Mouse (Mus musculus) forebrain, embryonic 16.5 days (tissue): ENCODE results near the gene Wdr35. TPM values are rescaled to one million over a fixed set of nuclear protein-coding genes. Genes with fewer than 3 reads are reported as not detected.

Experiments used
- ATAC-seq: fragments of 200-750 bp; cut with Nextera tagmentation; 2 replicates; pipeline ENCODE4 v1.8.0; 2017; ENCODE audit warnings: mild to moderate bottlenecking, moderate library complexity
- H3K27ac ChIP-seq: fragments of 300-500 bp; sonication (generic); 2 replicates; pipeline ENCODE4 v1.5.1; 2014; ENCODE audit warnings: low read length, control low read depth
- H3K27me3 ChIP-seq: fragments of 300-500 bp; sonication (generic); replicated peaks from 2 replicates; pipeline ENCODE4 v1.6.1; 2014; ENCODE audit warnings: low read length; ENCODE audit not compliant: control insufficient read depth, insufficient read depth
- H3K36me3 ChIP-seq: fragments of 300-500 bp; sonication (generic); 2 replicates; pipeline ENCODE4 v1.6.1; 2014; ENCODE audit not compliant: control insufficient read depth, insufficient read depth
- H3K4me1 ChIP-seq: fragments of 300-500 bp; sonication (generic); replicated peaks from 2 replicates; pipeline ENCODE4 v1.6.1; 2014; ENCODE audit warnings: low read length; ENCODE audit not compliant: control insufficient read depth, insufficient read depth
- H3K4me2 ChIP-seq: fragments of 300-500 bp; sonication (generic); 2 replicates; pipeline ENCODE4 v1.6.1; 2014; ENCODE audit warnings: mild to moderate bottlenecking, low read length, control low read depth
- H3K4me3 ChIP-seq: fragments of 300-500 bp; sonication (generic); replicated peaks from 2 replicates; pipeline ENCODE4 v1.5.1; 2014; ENCODE audit warnings: mild to moderate bottlenecking, low read length, control low read depth
- H3K9ac ChIP-seq: fragments of 300-500 bp; sonication (generic); replicated peaks from 2 replicates; pipeline ENCODE4 v1.6.1; 2014; ENCODE audit warnings: low read depth, low read length, control low read depth
- H3K9me3 ChIP-seq: fragments of 300-500 bp; sonication (generic); 2 replicates; pipeline ENCODE4 v1.6.1; 2016; ENCODE audit warnings: low read length; ENCODE audit not compliant: control insufficient read depth
- WGBS: fragments of 180-500 bp; shearing (Covaris S2); extraction: QIAGEN DNeasy Blood & Tissue Kit; methylation state at CpG from one replicate; pipeline ENCODE4 v1.1.7; 2014; 5-methylcytosine and 5-hydroxymethylcytosine counted together
- polyA plus RNA-seq: library from polyadenylated mRNA; unstranded; fragments of >200 nt; fragmentation: Nextera tagmentation; extraction: Ambion mirVana; gene quantifications from 2 replicates; pipeline ENCODE4 v1.2.1, GENCODE M21; 2015

Gene Wdr35
- polyA plus RNA-seq, 1 experiment from 2014 or later: 25.5 TPM

DNA sequence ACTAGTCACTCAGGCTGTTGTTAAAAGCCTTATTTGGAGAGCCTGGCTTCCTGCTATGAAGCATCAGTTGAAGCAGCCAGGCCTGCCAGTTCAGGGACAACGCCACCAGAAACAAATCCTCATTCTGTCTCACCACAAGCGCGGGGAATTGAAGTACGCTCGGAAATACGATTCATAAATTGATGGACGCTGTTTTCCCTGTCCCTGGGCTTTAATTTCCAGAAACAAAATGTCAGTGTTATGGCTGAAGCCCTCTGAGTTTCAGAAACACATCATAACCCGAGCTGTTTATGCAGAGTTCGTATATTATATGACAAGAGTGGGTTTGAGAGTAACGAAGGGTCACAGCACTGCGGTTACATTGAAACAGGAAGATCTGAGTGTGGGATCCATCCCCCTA is 81.6 kb downstream of the Wdr35 start:
- H3K27ac ChIP-seq: no peak overlapping the region
- no peak overlapping the region for H3K9ac ChIP-seq
- no peaks in the 10 kb centered on the region for H3K27me3 ChIP-seq
- no peak for ATAC-seq
- WGBS: 79% methylated on average over 11 of the region's 11 CpGs
- H3K36me3 ChIP-seq: no peaks in the 10 kb centered on the region
- H3K4me3 ChIP-seq: no peak overlapping the region
- no peaks in the 10 kb centered on the region for H3K9me3 ChIP-seq
- no peak overlapping the region for H3K4me2 ChIP-seq
- no peaks in the 10 kb centered on the region for H3K4me1 ChIP-seq

DNA sequence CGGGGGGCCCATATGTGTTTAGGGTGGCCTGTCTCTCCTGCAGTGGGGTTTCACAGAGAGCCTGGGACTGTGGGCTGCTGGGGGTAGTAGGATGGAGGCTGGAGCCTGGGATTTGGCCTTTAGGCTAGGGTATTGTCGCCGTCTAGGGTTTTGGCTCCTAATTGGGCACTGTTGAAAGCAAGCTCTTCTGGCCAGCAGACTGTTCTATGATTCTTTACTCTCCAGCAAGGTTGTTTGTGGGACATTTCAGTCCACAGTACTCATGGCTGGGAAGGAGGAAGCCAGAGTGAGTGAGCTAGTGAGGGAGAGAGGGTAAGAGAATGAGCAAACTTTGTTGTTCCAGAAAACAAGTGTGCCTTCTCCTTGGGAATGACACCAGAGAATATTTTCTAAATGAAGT is 85.8 kb downstream of the Wdr35 start:
- Histone ChIP-seq H3K36me3 (no peaks in the 10 kb centered on the region), H3K9ac (no peak overlapping the region), H3K4me3 (no peak overlapping the region), H3K9me3 (no peaks in the 10 kb centered on the region), H3K4me2 (no peak overlapping the region), H3K27me3 (no peaks in the 10 kb centered on the region), H3K27ac (no peak overlapping the region), H3K4me1 (no peaks in the 10 kb centered on the region)
- no peak for ATAC-seq
- 78% methylated on average over 3 of the region's 3 CpGs for WGBS

- Histone ChIP-seq H3K4me3 (no peak overlapping the region), H3K4me1 (no peaks in the 10 kb centered on the region), H3K27me3 (no peaks in the 10 kb centered on the region), H3K36me3 (no peaks in the 10 kb centered on the region), H3K9ac (no peak overlapping the region), H3K9me3 (no peaks in the 10 kb centered on the region), H3K27ac (no peak overlapping the region), H3K4me2 (no peak overlapping the region)
- no peak for ATAC-seq
- 95% methylated on average over 9 of the region's 9 CpGs for WGBS
Measured at GRCm38 (mm10) chr12:9059965-9060364, 86.3 kb downstream of the Wdr35 start.

- Histone ChIP-seq H3K4me1 (no peaks in the 10 kb centered on the region), H3K9ac (no peak overlapping the region), H3K9me3 (no peaks in the 10 kb centered on the region), H3K27ac (no peak overlapping the region), H3K27me3 (no peaks in the 10 kb centered on the region), H3K4me3 (no peak overlapping the region), H3K4me2 (no peak overlapping the region), H3K36me3 (no peaks in the 10 kb centered on the region)
- no peak for ATAC-seq
- WGBS: 44% methylated on average over 6 of the region's 6 CpGs
Measured at GRCm38 (mm10) chr12:9063611-9064010, 89.9 kb downstream of the Wdr35 start.

DNA sequence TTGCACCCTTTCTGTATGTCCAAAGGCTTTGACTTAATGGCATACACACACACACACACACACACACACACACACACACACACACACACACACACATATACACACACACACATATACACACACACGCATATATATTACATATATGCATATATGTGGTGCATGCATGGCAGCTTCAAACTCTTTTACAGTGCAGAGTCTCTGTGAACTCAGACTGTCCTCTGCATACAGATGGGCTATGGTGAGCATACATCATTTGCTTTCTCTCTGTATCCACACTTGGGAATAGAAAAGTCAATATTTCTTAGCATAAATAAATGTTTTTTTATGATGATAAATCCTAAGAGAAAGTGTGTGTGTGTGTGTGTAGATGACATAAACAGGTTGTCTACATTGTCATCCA is 97.4 kb downstream of the Wdr35 start:
- no peak overlapping the region for H3K9ac ChIP-seq
- H3K4me3 ChIP-seq: no peak overlapping the region
- WGBS: 77% methylated on average over 1 of the region's 1 CpGs
- ATAC-seq: no peak
- H3K9me3 ChIP-seq: no peaks in the 10 kb centered on the region
- no peaks in the 10 kb centered on the region for H3K27me3 ChIP-seq
- 0 out of 2 replicates have a peak, but pooled peaks cover 3% of the 10 kb centered on the region for H3K4me1 ChIP-seq
- H3K4me2 ChIP-seq: no peak overlapping the region
- H3K36me3 ChIP-seq: no peaks in the 10 kb centered on the region
- H3K27ac ChIP-seq: no peak overlapping the region

GRCm38 (mm10) chr12:9071493-9071892 is 97.8 kb downstream of the Wdr35 start:
- H3K27ac ChIP-seq: no peak overlapping the region
- no peak overlapping the region for H3K4me3 ChIP-seq
- H3K27me3 ChIP-seq: no peaks in the 10 kb centered on the region
- no peaks in the 10 kb centered on the region for H3K9me3 ChIP-seq
- no peak overlapping the region for H3K9ac ChIP-seq
- H3K4me1 ChIP-seq: 0 out of 2 replicates have a peak, but pooled peaks cover 3% of the 10 kb centered on the region
- no peak overlapping the region for H3K4me2 ChIP-seq
- no peaks in the 10 kb centered on the region for H3K36me3 ChIP-seq
- WGBS: 19% methylated on average over 4 of the region's 4 CpGs
- ATAC-seq: peak; percentile 65

DNA sequence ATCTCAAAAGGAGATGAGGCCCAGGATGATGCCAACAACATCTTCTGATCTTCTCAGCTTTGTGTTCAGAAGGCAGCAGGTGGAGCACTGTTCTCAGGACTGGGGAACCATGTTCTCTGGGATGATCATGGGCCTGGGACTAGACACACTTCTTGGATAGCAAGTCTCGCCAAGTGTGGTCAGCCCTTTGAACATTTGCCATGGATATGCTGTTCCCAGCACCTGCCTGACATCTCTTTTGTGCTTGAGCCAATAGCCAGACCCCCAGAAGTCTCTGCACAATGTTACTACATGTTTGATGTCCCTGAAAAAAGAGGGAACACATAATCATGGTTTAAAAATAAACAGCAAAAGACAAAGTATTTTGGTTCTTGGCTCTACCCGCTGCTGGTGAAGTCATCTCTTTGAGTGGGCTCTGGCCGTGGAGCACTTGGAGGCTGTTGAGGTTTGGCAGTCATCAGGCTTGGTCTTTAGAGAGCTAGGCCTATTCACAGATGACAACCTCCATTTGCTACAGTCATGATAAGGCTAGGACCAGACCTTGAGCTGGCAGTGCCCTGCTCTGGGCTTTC is 103.9 kb downstream of the Wdr35 start:
- no peak overlapping the region for H3K27ac ChIP-seq
- no peaks in the 10 kb centered on the region for H3K36me3 ChIP-seq
- no peaks in the 10 kb centered on the region for H3K27me3 ChIP-seq
- H3K4me3 ChIP-seq: no peak overlapping the region
- ATAC-seq: no peak
- WGBS: 91% methylated on average over 3 of the region's 3 CpGs
- no peak overlapping the region for H3K9ac ChIP-seq
- H3K9me3 ChIP-seq: no peaks in the 10 kb centered on the region
- no peaks in the 10 kb centered on the region for H3K4me1 ChIP-seq
- no peak overlapping the region for H3K4me2 ChIP-seq

Other genes starting within 250 kb of the Wdr35 start
- gene Sdc1, start 202.6 kb upstream of the Wdr35 start, polyA plus RNA-seq: 25.0 and 33.4 TPM in 2 replicates
- 280 and 300 TPM in 2 replicates for gene Laptm4a, start 52.2 kb upstream of the Wdr35 start, polyA plus RNA-seq
- gene Matn3, start 26.0 kb upstream of the Wdr35 start, polyA plus RNA-seq: 0.15 and 1.1 TPM in 2 replicates
- 8.9 and 12.2 TPM in 2 replicates for gene Ttc32, start 56.1 kb downstream of the Wdr35 start, polyA plus RNA-seq